In genomic region chr5:108678296-108678854, GRCm38 (mm10) we compare ENCODE assay signal across 14 mouse cellular contexts. TPM values are rescaled to one million over a fixed set of nuclear protein-coding genes. Genes with fewer than 3 reads are reported as not detected.
DNase-seq lines count a peak whose midpoint lies in the region; ATAC-seq and TF ChIP-seq lines count a peak whose summit lies in the region.
"Had no signal": no experiment of that assay in that cellular context is flagged by ENCODE, and none has a peak within 500 bp of the region (broad histone marks: within the 10 kb centered on the region; RNA-seq: fewer than 3 reads in every experiment).

No protein-coding gene starts in this region.

- H3K79me2 ChIP-seq in MEL (ENCODE audit: control insufficient read depth, insufficient read depth, low read length, poor library complexity), result peaks cover 27% of the 10 kb centered on the region

- peak overlapping the region; percentile 70 for H3K27ac ChIP-seq in kidney, adult 2 months (ENCODE audit: insufficient read depth, low read depth, low read length)
- no peak overlapping the region for H3K27ac ChIP-seq in kidney, embryonic 16.5 days (ENCODE audit: low read length)
- peak overlapping the region; percentile 96 for H3K27ac ChIP-seq in MEL (ENCODE audit: control insufficient read depth, low read depth, low read length)
- H3K27ac ChIP-seq: heart, adult 2 months had no signal

- TF ChIP-seq EP300 in MEL (IDR thresholded peaks at IDR 0.05; ENCODE audit: low read depth in 1 of 2, low read length in 2 of 2), result no peak

- peak; percentile 19 for TF ChIP-seq POLR2A in kidney, adult 2 months (IDR thresholded peaks at IDR 0.05; ENCODE audit: low read depth, low read length)
- TF ChIP-seq POLR2A in MEL (IDR thresholded peaks at IDR 0.05; ENCODE audit: control insufficient read depth in 1 of 2, insufficient read depth in 1 of 2, low read depth in 1 of 2, low read length in 2 of 2, poor library complexity in 1 of 2), result no peak

- DNase-seq in cerebellum, postnatal 10 days, result peak; percentile 48 to 54
- peak; percentile 87 for DNase-seq in kidney, adult 2 months
- peak; percentile 40 for DNase-seq in MEL (ENCODE audit: low read depth, low spot score)
- DNase-seq in kidney, postnatal 25 days, result peak; percentile 59 to 80
- DNase-seq in frontal cortex, postnatal 36 days (ENCODE audit: low spot score in 2 of 2), result no peak
- no peak for DNase-seq in layer of hippocampus, adult 18-20 months (ENCODE audit: low spot score in 2 of 2)
- DNase-seq: adrenal gland, adult 8-10 months had no signal

- WGBS in kidney, adult 2 months, result 76% methylated on average over 6 of the region's 6 CpGs
- WGBS in kidney, embryonic 16.5 days, result 91% methylated on average over 6 of the region's 6 CpGs

- no peak overlapping the region for H3K9ac ChIP-seq in kidney, embryonic 16.5 days (replicated peaks; ENCODE audit: low read length)
- peak overlapping the region; percentile 36 for H3K9ac ChIP-seq in MEL (ENCODE audit: control insufficient read depth, low read depth, low read length, poor library complexity, severe bottlenecking)

- no peaks in the 10 kb centered on the region for H3K9me3 ChIP-seq in kidney, embryonic 16.5 days (ENCODE audit: low read length)
- H3K9me3 ChIP-seq in MEL (replicated peaks; ENCODE audit: insufficient read depth, low read length), result no peaks in the 10 kb centered on the region
- H3K9me3 ChIP-seq: limb, embryonic 15.5 days; midbrain, embryonic 12.5 days; neural tube, embryonic 13.5 days had no signal

- no peak overlapping the region for H3K4me2 ChIP-seq in kidney, embryonic 16.5 days (replicated peaks; ENCODE audit: low read depth, low read length)

- TF ChIP-seq RAD21 in MEL (IDR thresholded peaks at IDR 0.05; ENCODE audit: low read depth, low read length), result no peak

- H3K4me3 ChIP-seq in kidney, adult 2 months (ENCODE audit: insufficient read depth, low read depth, low read length), result no peak overlapping the region
- no peak overlapping the region for H3K4me3 ChIP-seq in kidney, embryonic 16.5 days (ENCODE audit: low read length)
- H3K4me3 ChIP-seq in MEL (ENCODE audit: control insufficient read depth in 1 of 2, insufficient read depth in 1 of 2, low read depth in 2 of 2, low read length in 2 of 2), result no peak overlapping the region; a peak in 1 of 4 replicates

- H3K36me3 ChIP-seq in kidney, adult 2 months (ENCODE audit: control insufficient read depth, insufficient read depth, low read length), result no peaks in the 10 kb centered on the region
- no peaks in the 10 kb centered on the region for H3K36me3 ChIP-seq in kidney, embryonic 16.5 days (ENCODE audit: insufficient read depth, low read length)
- peaks cover 1 to 36% of the 10 kb centered on the region in 2 experiments; a peak in 3 of 4 replicates for H3K36me3 ChIP-seq in MEL (ENCODE audit: control insufficient read depth in 1 of 2, insufficient read depth in 2 of 2, low read length in 2 of 2)
- H3K36me3 ChIP-seq: midbrain, embryonic 12.5 days had no signal

- H3K27me3 ChIP-seq in kidney, adult 2 months (replicated peaks; ENCODE audit: control insufficient read depth, insufficient read depth, low read length), result no peaks in the 10 kb centered on the region
- no peaks in the 10 kb centered on the region for H3K27me3 ChIP-seq in kidney, embryonic 16.5 days (ENCODE audit: insufficient read depth, low read length)
- no peaks in the 10 kb centered on the region for H3K27me3 ChIP-seq in MEL (ENCODE audit: control insufficient read depth in 1 of 2, insufficient read depth in 2 of 2, low read length in 2 of 2)
- H3K27me3 ChIP-seq: limb, embryonic 15.5 days; midbrain, embryonic 12.5 days; neural tube, embryonic 13.5 days had no signal

- TF ChIP-seq CTCF in kidney, adult 2 months (conservative IDR thresholded peaks at IDR 0.05; ENCODE audit: insufficient read depth, insufficient read length, low read depth, low read length), result no peak
- TF ChIP-seq CTCF in MEL (IDR thresholded peaks at IDR 0.05 in 2 of 3, conservative IDR thresholded peaks at IDR 0.05 in 1 of 3; ENCODE audit: control insufficient read depth in 1 of 3, insufficient read depth in 1 of 3, low read depth in 2 of 3, low read length in 3 of 3, poor library complexity in 1 of 3, severe bottlenecking in 1 of 3), result no peak

- ATAC-seq in cerebellum, adult (ENCODE audit: insufficient number of reproducible peaks, low FRiP score, low TSS enrichment), result no peak
- no peak for ATAC-seq in kidney, embryonic 16.5 days (ENCODE audit: low FRiP score, low TSS enrichment)

- peaks cover 22% of the 10 kb centered on the region for H3K4me1 ChIP-seq in kidney, adult 2 months (ENCODE audit: control insufficient read depth, insufficient read depth, low read length)
- peaks cover 20% of the 10 kb centered on the region for H3K4me1 ChIP-seq in kidney, embryonic 16.5 days (ENCODE audit: insufficient read depth, low read length)
- H3K4me1 ChIP-seq in MEL (ENCODE audit: control insufficient read depth in 1 of 2, insufficient read depth in 2 of 2, low read length in 2 of 2), result peaks cover 11 to 52% of the 10 kb centered on the region in 2 experiments; a peak in 3 of 4 replicates

TF ChIP-seq in MEL, 35 proteins besides CTCF, POLR2A, EP300 and RAD21:
- TF ChIP-seq MEF2A (IDR thresholded peaks at IDR 0.05; ENCODE audit: extremely low read depth, insufficient replicate concordance, low read depth, low read length, poor library complexity, severe bottlenecking) (no peak), MAZ (IDR thresholded peaks at IDR 0.05; ENCODE audit: low read depth, low read length) (no peak), ELF1 (IDR thresholded peaks at IDR 0.05; ENCODE audit: low read depth, low read length) (no peak), MYB (IDR thresholded peaks at IDR 0.05; ENCODE audit: low read depth, low read length) (no peak)
TF ChIP-seq in MEL: peak in this region for 0.

RNA-seq across cellular contexts. Expression of gene Slc26a1, which starts 3.0 kb away (rescaled TPM):
- polyA plus RNA-seq in kidney, adult 2 months (2012; rRNA removed), result 257 and 309 TPM in 2 replicates
- 9.5 and 9.8 TPM in 2 replicates for polyA plus RNA-seq in kidney, embryonic 16.5 days (2015; fragmentation: Nextera tagmentation; extraction: Ambion mirVana)
- 31.2 and 33.9 TPM in 2 replicates for total RNA-seq in MEL (2012; rRNA removed)
- polyA plus RNA-seq in MEL (2012; ENCODE audit: insufficient read depth in 1 of 2, insufficient read length in 2 of 2, low read depth in 1 of 2, low replicate concordance in 2 of 2, missing spikeins in 1 of 2), result 10 to 100 TPM in 1 of 2 experiments, not detected in 1; 29.6 TPM
- total RNA-seq in layer of hippocampus, adult 18-20 months (2021), result 1 to 10 TPM in 1 of 2 experiments, under 1 TPM in 1; 0.96 to 1.4 TPM
- total RNA-seq: heart, adult 2 months had no signal
- polyA plus RNA-seq: large intestine, adult 2 months had no signal

RNA-seq across cellular contexts. Expression of gene Dgkq, which starts 8.9 kb away (rescaled TPM):
- polyA plus RNA-seq in kidney, adult 2 months (2012; rRNA removed), result 27.9 and 34.8 TPM in 2 replicates
- polyA plus RNA-seq in kidney, embryonic 16.5 days (2015; fragmentation: Nextera tagmentation; extraction: Ambion mirVana), result 14.2 and 14.6 TPM in 2 replicates
- total RNA-seq in MEL (2012; rRNA removed), result 10.5 and 11.3 TPM in 2 replicates
- polyA plus RNA-seq in MEL (2012; ENCODE audit: insufficient read depth in 1 of 2, insufficient read length in 2 of 2, low read depth in 1 of 2, low replicate concordance in 2 of 2, missing spikeins in 1 of 2), result 10 to 100 TPM in 1 of 2 experiments, not detected in 1; 11.3 TPM
- total RNA-seq in layer of hippocampus, adult 18-20 months (2021), result 10 to 100 TPM; 45.4 to 46.9 TPM

RNA-seq across cellular contexts. Expression of gene Fgfrl1, which starts 13.8 kb away (rescaled TPM):
- 65.1 and 74.8 TPM in 2 replicates for polyA plus RNA-seq in kidney, adult 2 months (2012; rRNA removed)
- polyA plus RNA-seq in kidney, embryonic 16.5 days (2015; fragmentation: Nextera tagmentation; extraction: Ambion mirVana), result 11.5 and 13.8 TPM in 2 replicates
- 13.1 and 16.0 TPM in 2 replicates for total RNA-seq in MEL (2012; rRNA removed)
- polyA plus RNA-seq in MEL (2012; ENCODE audit: insufficient read depth in 1 of 2, insufficient read length in 2 of 2, low read depth in 1 of 2, low replicate concordance in 2 of 2, missing spikeins in 1 of 2), result 10 to 100 TPM in 1 of 2 experiments, not detected in 1; 27.3 TPM
- total RNA-seq in layer of hippocampus, adult 18-20 months (2021), result 10 to 100 TPM; 21.9 to 23.3 TPM

RNA-seq across cellular contexts. Expression of gene Idua, which starts 18.2 kb away (rescaled TPM):
- 9.1 and 12.7 TPM in 2 replicates for polyA plus RNA-seq in kidney, adult 2 months (2012; rRNA removed)
- polyA plus RNA-seq in kidney, embryonic 16.5 days (2015; fragmentation: Nextera tagmentation; extraction: Ambion mirVana), result 12.0 and 12.9 TPM in 2 replicates
- 1.5 and 1.9 TPM in 2 replicates for total RNA-seq in MEL (2012; rRNA removed)
- 1 to 10 TPM in 1 of 2 experiments, not detected in 1; 9.5 TPM for polyA plus RNA-seq in MEL (2012; ENCODE audit: insufficient read depth in 1 of 2, insufficient read length in 2 of 2, low read depth in 1 of 2, low replicate concordance in 2 of 2, missing spikeins in 1 of 2)
- 10 to 100 TPM; 15.0 to 16.1 TPM for total RNA-seq in layer of hippocampus, adult 18-20 months (2021)

RNA-seq across cellular contexts. Expression of gene Tmem175, which starts 48.8 kb away (rescaled TPM):
- polyA plus RNA-seq in kidney, adult 2 months (2012; rRNA removed), result 67.1 and 76.4 TPM in 2 replicates
- 31.9 and 32.7 TPM in 2 replicates for polyA plus RNA-seq in kidney, embryonic 16.5 days (2015; fragmentation: Nextera tagmentation; extraction: Ambion mirVana)
- 19.3 and 22.1 TPM in 2 replicates for total RNA-seq in MEL (2012; rRNA removed)
- 10 to 100 TPM in 1 of 2 experiments, not detected in 1; 39.2 TPM for polyA plus RNA-seq in MEL (2012; ENCODE audit: insufficient read depth in 1 of 2, insufficient read length in 2 of 2, low read depth in 1 of 2, low replicate concordance in 2 of 2, missing spikeins in 1 of 2)
- 10 to 100 TPM; 38.5 to 41.3 TPM for total RNA-seq in layer of hippocampus, adult 18-20 months (2021)

Comparison
In these comparisons a context has a peak if more than half of its experiments do, and no peak if none do; other contexts are left out.
1. DNase-seq: peak in cerebellum, postnatal 10 days (2 of 2), kidney, adult 2 months (single experiment), MEL (single experiment) and kidney, postnatal 25 days (2 of 2); none in frontal cortex, postnatal 36 days (0 of 2) and layer of hippocampus, adult 18-20 months (0 of 2).